Mouse (Mus musculus) lung, embryonic 16.5 days (tissue): ENCODE data around the gene Il6ra. TPM values are rescaled to one million over a fixed set of nuclear protein-coding genes. Genes with fewer than 3 reads are reported as not detected.
A peak's percentile ranks its signal among the peaks of the same experiment; 100 is the strongest.

Source experiments
- ATAC-seq: fragments of 200-750 bp; cut with Nextera tagmentation; 2 replicates; pipeline ENCODE4 v1.8.0; 2017; ENCODE audit warnings: low read depth, mild to moderate bottlenecking, moderate library complexity
- H3K27ac ChIP-seq: fragments of 300-500 bp; sonication (generic); 2 replicates; pipeline ENCODE4 v1.5.1; 2014; ENCODE audit warnings: mild to moderate bottlenecking, control low read depth, low read length
- H3K27me3 ChIP-seq: fragments of 300-500 bp; sonication (generic); 2 replicates; pipeline ENCODE4 v1.6.1; 2014; ENCODE audit warnings: low read depth, low read length, mixed read lengths; ENCODE audit not compliant: control insufficient read depth, insufficient read depth
- H3K36me3 ChIP-seq: fragments of 300-500 bp; sonication (generic); 2 replicates; pipeline ENCODE4 v1.6.1; 2014; ENCODE audit warnings: low read length; ENCODE audit not compliant: control insufficient read depth, insufficient read depth
- H3K4me1 ChIP-seq: fragments of 300-500 bp; sonication (generic); replicated peaks from 2 replicates; pipeline ENCODE4 v1.6.1; 2014; ENCODE audit warnings: low read length, mixed read lengths; ENCODE audit not compliant: control insufficient read depth, insufficient read depth
- H3K4me2 ChIP-seq: fragments of 300-500 bp; sonication (generic); 2 replicates; pipeline ENCODE4 v1.6.1; 2014; ENCODE audit warnings: low read depth, low read length, control low read depth
- H3K4me3 ChIP-seq: fragments of 300-500 bp; sonication (generic); 2 replicates; pipeline ENCODE4 v1.5.1; 2014; ENCODE audit warnings: mild to moderate bottlenecking, low read length, control low read depth
- H3K9ac ChIP-seq: fragments of 300-500 bp; sonication (generic); 2 replicates; pipeline ENCODE4 v1.6.1; 2014; ENCODE audit warnings: low read length, control low read depth
- H3K9me3 ChIP-seq: fragments of 300-500 bp; sonication (generic); 2 replicates; pipeline ENCODE4 v1.6.1; 2016; ENCODE audit warnings: low read length; ENCODE audit not compliant: control insufficient read depth
- WGBS: fragments of 180-500 bp; shearing (Covaris S2); extraction: QIAGEN DNeasy Blood & Tissue Kit; methylation state at CpG from one replicate; pipeline ENCODE4 v1.1.7; 2014; 5-methylcytosine and 5-hydroxymethylcytosine counted together
- polyA plus RNA-seq: library from polyadenylated mRNA; unstranded; fragments of >200 nt; fragmentation: Nextera tagmentation; extraction: Ambion mirVana; gene quantifications from 2 replicates; pipeline ENCODE4 v1.2.1, GENCODE M21; 2015

The Il6ra gene
- polyA plus RNA-seq, 1 experiment from 2014 or later: 5.2 TPM

DNA sequence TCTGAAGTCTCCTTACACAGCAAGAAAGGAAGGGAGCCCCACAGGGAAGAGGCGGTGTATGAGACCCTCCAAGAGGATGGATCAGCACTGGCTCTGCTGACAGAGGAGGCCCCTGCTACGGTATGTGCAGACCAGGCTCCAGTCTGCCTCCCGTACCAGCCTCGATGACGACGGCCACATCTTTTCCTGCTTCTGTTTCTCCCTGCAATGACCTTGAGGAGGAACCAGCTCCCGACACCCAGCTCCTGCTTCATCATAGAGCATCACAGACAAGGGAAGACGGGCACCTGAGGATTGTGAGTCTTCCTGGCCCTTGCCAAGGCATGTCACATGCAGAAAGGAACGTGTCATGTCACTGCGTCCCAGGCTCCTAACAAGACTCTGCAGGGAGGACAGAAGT is 15.0 kb downstream of the Il6ra start:
- H3K4me2 ChIP-seq: no peak overlapping the region
- ATAC-seq: no peak
- H3K27me3 ChIP-seq: no peaks in the 10 kb centered on the region
- WGBS: 65% methylated on average over 10 of the region's 10 CpGs
- peaks cover 14% of the 10 kb centered on the region for H3K4me1 ChIP-seq
- H3K36me3 ChIP-seq: no peaks in the 10 kb centered on the region
- H3K4me3 ChIP-seq: no peak overlapping the region
- H3K9ac ChIP-seq: no peak overlapping the region
- no peaks in the 10 kb centered on the region for H3K9me3 ChIP-seq
- no peak overlapping the region for H3K27ac ChIP-seq

GRCm38 (mm10) chr3:89897204-89897796 is 15.7 kb downstream of the Il6ra start:
- H3K9ac ChIP-seq: no peak overlapping the region
- H3K9me3 ChIP-seq: peaks cover 2% of the 10 kb centered on the region; the same call in 1 of the 2 replicates
- no peak for ATAC-seq
- H3K27me3 ChIP-seq: no peaks in the 10 kb centered on the region
- WGBS: 70% methylated on average over 8 of the region's 8 CpGs
- no peak overlapping the region for H3K4me2 ChIP-seq
- H3K27ac ChIP-seq: no peak overlapping the region
- H3K4me3 ChIP-seq: no peak overlapping the region
- no peaks in the 10 kb centered on the region for H3K36me3 ChIP-seq
- H3K4me1 ChIP-seq: peaks cover 14% of the 10 kb centered on the region

DNA sequence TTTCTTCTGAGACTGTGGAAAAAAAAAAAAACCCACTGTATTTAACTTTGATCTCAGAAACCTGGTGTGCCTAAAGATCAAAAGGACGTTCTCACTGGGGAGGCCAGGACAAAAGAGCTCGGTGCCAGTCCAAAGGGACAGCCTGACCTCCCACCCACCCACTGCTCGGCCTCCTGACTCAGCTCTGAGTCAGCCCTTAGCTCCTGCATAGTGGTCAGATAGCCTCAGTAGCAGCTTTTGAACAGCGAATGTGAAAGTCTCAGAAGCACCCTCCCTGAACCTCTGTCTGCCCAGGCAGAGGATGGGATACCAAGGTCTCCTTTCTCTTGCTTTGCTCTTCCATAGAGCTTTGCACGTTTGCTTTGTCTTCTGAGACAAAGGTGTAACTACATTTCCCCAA is 16.4 kb downstream of the Il6ra start:
- H3K4me3 ChIP-seq: no peak overlapping the region
- no peak overlapping the region for H3K9ac ChIP-seq
- no peak overlapping the region for H3K27ac ChIP-seq
- no peak overlapping the region for H3K4me2 ChIP-seq
- peaks cover 9% of the 10 kb centered on the region for H3K4me1 ChIP-seq
- WGBS: 37% methylated on average over 5 of the region's 5 CpGs
- no peak for ATAC-seq
- peaks cover 2% of the 10 kb centered on the region; the same call in 1 of the 2 replicates for H3K9me3 ChIP-seq
- H3K36me3 ChIP-seq: no peaks in the 10 kb centered on the region
- no peaks in the 10 kb centered on the region for H3K27me3 ChIP-seq

- H3K4me3 ChIP-seq: no peak overlapping the region
- H3K4me2 ChIP-seq: no peak overlapping the region
- ATAC-seq: no peak
- WGBS: 73% methylated on average over 5 of the region's 5 CpGs
- H3K4me1 ChIP-seq: no peaks in the 10 kb centered on the region
- no peak overlapping the region for H3K9ac ChIP-seq
- H3K36me3 ChIP-seq: no peaks in the 10 kb centered on the region
- H3K9me3 ChIP-seq: peaks cover 2% of the 10 kb centered on the region; the same call in 1 of the 2 replicates
- no peak overlapping the region for H3K27ac ChIP-seq
- H3K27me3 ChIP-seq: no peaks in the 10 kb centered on the region
These were observed 20.4 kb downstream of the Il6ra start for GRCm38 (mm10) chr3:89892517-89893106.

- H3K36me3 ChIP-seq: no peaks in the 10 kb centered on the region
- H3K4me3 ChIP-seq: no peak overlapping the region
- H3K27me3 ChIP-seq: no peaks in the 10 kb centered on the region
- H3K27ac ChIP-seq: no peak overlapping the region
- no peak for ATAC-seq
- no peak overlapping the region for H3K9ac ChIP-seq
- peaks cover 2% of the 10 kb centered on the region; the same call in 1 of the 2 replicates for H3K9me3 ChIP-seq
- H3K4me2 ChIP-seq: no peak overlapping the region
- H3K4me1 ChIP-seq: no peaks in the 10 kb centered on the region; the same call in 1 of the 2 replicates
These were observed 21.3 kb downstream of the Il6ra start for GRCm38 (mm10) chr3:89891696-89892095.

DNA sequence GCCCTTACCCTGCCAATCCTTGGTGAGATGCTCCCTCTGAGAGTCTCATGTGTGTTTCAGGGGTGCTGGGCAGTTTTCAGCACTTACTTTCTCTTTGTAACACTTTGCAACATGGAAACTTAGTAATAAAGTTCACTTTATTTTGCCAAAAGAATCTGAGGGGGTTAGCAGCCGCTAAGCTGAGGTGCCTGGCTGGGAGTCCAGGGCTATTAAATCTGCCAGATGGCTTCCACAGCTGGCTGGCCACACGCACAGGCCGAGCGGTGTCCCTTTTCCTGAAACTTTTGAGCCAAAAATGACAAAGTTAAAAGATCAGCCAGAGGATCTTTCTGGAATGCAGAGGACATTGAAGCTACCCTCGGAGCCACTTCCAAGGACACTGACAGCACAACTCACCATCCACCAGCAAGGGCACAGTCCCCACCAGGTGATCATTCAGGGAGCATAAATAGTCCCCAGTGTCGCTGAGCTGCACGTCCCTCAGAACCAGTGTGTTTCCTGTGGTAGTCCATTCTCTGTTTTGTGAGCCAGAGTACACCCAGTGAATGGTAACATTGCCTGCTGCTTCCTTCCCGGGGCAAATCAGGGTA is 23.1 kb downstream of the Il6ra start:
- Histone ChIP-seq H3K4me3 (no peak overlapping the region), H3K9me3 (peaks cover 2% of the 10 kb centered on the region; the same call in 1 of the 2 replicates), H3K4me1 (no peaks in the 10 kb centered on the region; the same call in 1 of the 2 replicates), H3K27me3 (no peaks in the 10 kb centered on the region), H3K4me2 (no peak overlapping the region), H3K9ac (no peak overlapping the region), H3K36me3 (no peaks in the 10 kb centered on the region), H3K27ac (no peak overlapping the region)
- ATAC-seq: no peak
- 62% methylated on average over 8 of the region's 8 CpGs for WGBS

GRCm38 (mm10) chr3:89887582-89888230 is 25.3 kb downstream of the Il6ra start:
- Histone ChIP-seq H3K4me3 (no peak overlapping the region), H3K4me2 (no peak overlapping the region), H3K27me3 (no peaks in the 10 kb centered on the region), H3K9ac (no peak overlapping the region), H3K36me3 (no peaks in the 10 kb centered on the region), H3K9me3 (peaks cover under 1% of the 10 kb centered on the region; the same call in 1 of the 2 replicates), H3K27ac (no peak overlapping the region), H3K4me1 (no peaks in the 10 kb centered on the region; the same call in 1 of the 2 replicates)
- no peak for ATAC-seq
- 76% methylated on average over 7 of the region's 7 CpGs for WGBS

- 86% methylated on average over 11 of the region's 11 CpGs for WGBS
- no peaks in the 10 kb centered on the region for H3K9me3 ChIP-seq
- H3K4me3 ChIP-seq: no peak overlapping the region
- H3K9ac ChIP-seq: no peak overlapping the region
- no peaks in the 10 kb centered on the region for H3K27me3 ChIP-seq
- H3K36me3 ChIP-seq: no peaks in the 10 kb centered on the region
- ATAC-seq: no peak
- no peak overlapping the region for H3K27ac ChIP-seq
- H3K4me2 ChIP-seq: no peak overlapping the region
- no peaks in the 10 kb centered on the region; the same call in 1 of the 2 replicates for H3K4me1 ChIP-seq
These were observed 27.2 kb downstream of the Il6ra start for GRCm38 (mm10) chr3:89885766-89886165.

DNA sequence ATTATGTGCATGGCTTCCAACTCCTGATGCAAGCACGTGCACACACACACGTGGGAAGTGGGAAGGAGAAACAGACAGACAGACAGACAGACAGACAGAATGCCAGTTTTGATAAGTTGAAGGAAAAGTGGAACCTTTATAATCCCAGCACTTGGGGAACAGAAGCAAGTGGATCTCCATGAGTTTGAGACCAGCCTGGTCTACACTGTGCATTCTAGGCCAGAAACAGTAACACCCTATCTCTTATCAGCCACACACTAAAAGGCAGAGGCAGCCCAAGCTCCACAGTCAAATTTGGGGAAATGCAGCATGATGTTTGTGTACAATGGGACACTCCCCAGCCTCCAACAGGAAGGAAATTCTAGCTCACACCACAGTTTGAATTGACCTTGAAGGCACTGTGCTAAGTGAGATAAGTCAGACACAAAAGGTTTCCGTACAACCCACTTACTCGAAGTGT is 29.4 kb downstream of the Il6ra start:
- Histone ChIP-seq H3K27me3 (no peaks in the 10 kb centered on the region), H3K9me3 (no peaks in the 10 kb centered on the region), H3K9ac (no peak overlapping the region), H3K36me3 (no peaks in the 10 kb centered on the region), H3K4me2 (no peak overlapping the region), H3K4me1 (no peaks in the 10 kb centered on the region; the same call in 1 of the 2 replicates), H3K4me3 (no peak overlapping the region), H3K27ac (no peak overlapping the region)
- 0 out of 2 replicates have a peak, but pooled peaks have one; percentile 28 for ATAC-seq
- WGBS: 61% methylated on average over 4 of the region's 4 CpGs
